Mouse (Mus musculus): ENCODE measurements around the gene Lrmda. TPM values are rescaled to one million over a fixed set of nuclear protein-coding genes. Genes with fewer than 3 reads are reported as not detected.

The Lrmda gene
- polyA plus RNA-seq, 1 experiment: not detected

DNA sequence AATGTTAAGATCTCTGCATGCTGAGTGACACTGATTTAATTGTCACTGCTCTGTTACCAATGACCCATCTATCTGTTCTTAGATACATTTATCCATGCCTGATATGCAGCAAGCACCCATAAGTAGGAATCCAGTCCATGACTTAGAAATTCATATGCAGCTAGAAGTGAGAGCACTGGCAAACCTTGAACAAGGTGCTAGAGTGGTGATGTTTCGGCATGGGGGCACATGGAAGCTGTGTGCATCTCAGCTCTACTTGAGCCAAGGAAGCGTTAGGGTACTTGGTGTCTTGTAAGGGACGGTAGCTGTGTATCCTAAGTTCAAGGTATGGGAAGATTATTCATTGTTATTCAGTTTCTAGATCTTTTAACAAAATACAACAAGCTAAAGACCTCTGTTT is 896.0 kb downstream of the Lrmda start:
- H3K27ac ChIP-seq (ENCODE audit: insufficient read depth, low read depth, low read length): no peak overlapping the region
- H3K27me3 ChIP-seq (ENCODE audit: control insufficient read depth, insufficient read depth, low read length): no peaks in the 10 kb centered on the region
- no peak overlapping the region for H3K4me3 ChIP-seq (ENCODE audit: low read depth, low read length)
- no peaks in the 10 kb centered on the region for H3K36me3 ChIP-seq (ENCODE audit: control insufficient read depth, insufficient read depth, low read length)
- TF ChIP-seq POLR2A (IDR thresholded peaks at IDR 0.05; ENCODE audit: low read depth, low read length): no peak
- TF ChIP-seq CTCF (IDR thresholded peaks at IDR 0.05; ENCODE audit: extremely low read depth, insufficient read length, insufficient replicate concordance, low read depth, low read length): no peak
- WGBS: 95% methylated on average over 3 of the region's 3 CpGs
- no peaks in the 10 kb centered on the region for H3K4me1 ChIP-seq (ENCODE audit: control insufficient read depth, insufficient read depth, insufficient read length, low read length)

DNA sequence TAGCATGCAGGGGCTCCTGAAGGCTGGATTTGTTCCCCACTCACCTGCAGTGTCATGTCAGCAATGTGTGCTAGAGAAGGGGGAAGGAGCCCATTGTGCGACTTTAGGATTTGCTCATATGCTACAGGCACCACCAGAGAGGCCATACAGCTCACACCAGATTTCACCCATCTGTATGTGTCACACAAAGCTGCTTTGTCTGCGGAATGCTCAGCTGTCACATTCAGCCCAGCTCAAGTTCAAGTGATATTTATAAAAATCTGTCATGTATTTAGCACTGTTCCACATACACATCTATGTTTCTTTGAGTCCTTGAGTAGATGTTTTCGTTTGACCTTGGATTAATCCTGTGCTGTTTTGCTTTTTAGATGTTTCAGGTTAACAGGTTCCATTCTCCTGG is 899.0 kb downstream of the Lrmda start:
- H3K4me3 ChIP-seq (ENCODE audit: low read depth, low read length): no peak overlapping the region
- TF ChIP-seq CTCF (IDR thresholded peaks at IDR 0.05; ENCODE audit: extremely low read depth, insufficient read length, insufficient replicate concordance, low read depth, low read length) (no peak), POLR2A (IDR thresholded peaks at IDR 0.05; ENCODE audit: low read depth, low read length) (no peak)
- H3K4me1 ChIP-seq (ENCODE audit: control insufficient read depth, insufficient read depth, insufficient read length, low read length): no peaks in the 10 kb centered on the region
- H3K36me3 ChIP-seq (ENCODE audit: control insufficient read depth, insufficient read depth, low read length): no peaks in the 10 kb centered on the region
- H3K27me3 ChIP-seq (ENCODE audit: control insufficient read depth, insufficient read depth, low read length): no peaks in the 10 kb centered on the region
- WGBS: 83% methylated on average over 3 of the region's 3 CpGs
- H3K27ac ChIP-seq (ENCODE audit: insufficient read depth, low read depth, low read length): no peak overlapping the region

DNA sequence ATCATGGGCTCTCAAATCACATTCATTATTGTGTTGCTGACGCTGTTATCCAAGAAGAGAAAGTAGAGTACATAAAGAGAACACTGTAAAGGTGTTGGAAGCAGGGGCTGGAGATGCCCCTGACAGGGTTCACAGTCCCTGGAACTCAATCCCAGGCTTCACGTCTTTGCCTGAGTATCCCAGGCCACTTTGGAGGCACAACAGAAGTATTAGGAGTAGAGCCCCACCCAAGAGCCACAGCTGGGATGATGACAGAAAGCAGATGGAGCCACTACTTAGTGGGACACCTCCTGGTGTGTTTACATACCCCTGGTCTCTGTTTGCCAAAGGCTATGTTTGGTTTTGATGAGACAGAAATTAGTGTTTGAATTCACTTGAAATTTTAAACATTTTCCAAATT is 899.4 kb downstream of the Lrmda start:
- Histone ChIP-seq H3K36me3 (ENCODE audit: control insufficient read depth, insufficient read depth, low read length) (no peaks in the 10 kb centered on the region), H3K27me3 (ENCODE audit: control insufficient read depth, insufficient read depth, low read length) (no peaks in the 10 kb centered on the region), H3K4me1 (ENCODE audit: control insufficient read depth, insufficient read depth, insufficient read length, low read length) (no peaks in the 10 kb centered on the region), H3K27ac (ENCODE audit: insufficient read depth, low read depth, low read length) (no peak overlapping the region), H3K4me3 (ENCODE audit: low read depth, low read length) (no peak overlapping the region)
- 63% methylated on average over 2 of the region's 2 CpGs for WGBS
- no peak for TF ChIP-seq CTCF (IDR thresholded peaks at IDR 0.05; ENCODE audit: extremely low read depth, insufficient read length, insufficient replicate concordance, low read depth, low read length)
- TF ChIP-seq POLR2A (IDR thresholded peaks at IDR 0.05; ENCODE audit: low read depth, low read length): no peak

DNA sequence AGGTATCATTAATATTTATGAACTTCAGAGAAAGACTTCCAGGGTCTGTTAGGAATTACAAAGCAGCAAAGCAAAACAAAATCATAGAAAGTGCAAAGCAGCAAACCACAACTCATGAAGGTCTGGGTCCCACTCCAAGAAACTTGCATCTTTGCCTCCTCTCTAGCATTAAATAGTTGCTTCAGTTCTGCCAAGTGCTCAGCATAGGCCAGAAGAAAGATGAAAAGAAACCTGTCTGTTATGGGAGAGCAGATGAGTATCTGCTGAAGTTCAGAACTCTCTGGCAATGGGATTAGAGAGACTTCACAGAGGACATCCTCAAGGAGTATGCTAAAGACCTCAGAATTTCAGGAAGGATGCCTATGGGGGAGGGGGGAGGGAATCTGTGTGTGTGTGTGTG is 901.6 kb downstream of the Lrmda start:
- Histone ChIP-seq H3K36me3 (ENCODE audit: control insufficient read depth, insufficient read depth, low read length) (no peaks in the 10 kb centered on the region), H3K27ac (ENCODE audit: insufficient read depth, low read depth, low read length) (no peak overlapping the region), H3K4me1 (ENCODE audit: control insufficient read depth, insufficient read depth, insufficient read length, low read length) (no peaks in the 10 kb centered on the region), H3K4me3 (ENCODE audit: low read depth, low read length) (no peak overlapping the region), H3K27me3 (ENCODE audit: control insufficient read depth, insufficient read depth, low read length) (no peaks in the 10 kb centered on the region)
- TF ChIP-seq POLR2A (IDR thresholded peaks at IDR 0.05; ENCODE audit: low read depth, low read length): no peak

DNA sequence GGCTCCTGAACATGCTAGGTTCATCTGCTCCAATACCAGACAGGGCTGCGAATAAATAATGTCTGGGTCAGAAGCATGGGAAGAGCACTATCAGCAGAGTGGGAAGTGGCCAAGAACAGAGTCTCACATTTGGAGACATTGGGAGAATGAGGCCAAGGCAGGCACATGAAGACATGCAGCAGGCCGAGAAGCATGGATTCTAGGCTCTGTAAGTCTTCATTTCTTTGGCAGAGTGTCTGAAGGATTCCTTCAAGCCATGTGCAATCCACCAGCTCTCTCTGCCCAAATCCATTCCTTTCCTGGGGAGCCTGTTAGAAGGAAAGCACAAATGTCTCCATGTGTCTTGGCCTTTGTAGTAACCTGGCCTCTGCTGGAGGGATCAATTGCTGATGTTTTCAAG is 902.3 kb downstream of the Lrmda start:
- Histone ChIP-seq H3K4me1 (ENCODE audit: control insufficient read depth, insufficient read depth, insufficient read length, low read length) (no peaks in the 10 kb centered on the region), H3K27ac (ENCODE audit: insufficient read depth, low read depth, low read length) (no peak overlapping the region), H3K4me3 (ENCODE audit: low read depth, low read length) (no peak overlapping the region), H3K27me3 (ENCODE audit: control insufficient read depth, insufficient read depth, low read length) (no peaks in the 10 kb centered on the region), H3K36me3 (ENCODE audit: control insufficient read depth, insufficient read depth, low read length) (no peaks in the 10 kb centered on the region)
- no peak for TF ChIP-seq CTCF (IDR thresholded peaks at IDR 0.05; ENCODE audit: extremely low read depth, insufficient read length, insufficient replicate concordance, low read depth, low read length)
- no peak for TF ChIP-seq POLR2A (IDR thresholded peaks at IDR 0.05; ENCODE audit: low read depth, low read length)
- 81% methylated on average over 2 of the region's 2 CpGs for WGBS

DNA sequence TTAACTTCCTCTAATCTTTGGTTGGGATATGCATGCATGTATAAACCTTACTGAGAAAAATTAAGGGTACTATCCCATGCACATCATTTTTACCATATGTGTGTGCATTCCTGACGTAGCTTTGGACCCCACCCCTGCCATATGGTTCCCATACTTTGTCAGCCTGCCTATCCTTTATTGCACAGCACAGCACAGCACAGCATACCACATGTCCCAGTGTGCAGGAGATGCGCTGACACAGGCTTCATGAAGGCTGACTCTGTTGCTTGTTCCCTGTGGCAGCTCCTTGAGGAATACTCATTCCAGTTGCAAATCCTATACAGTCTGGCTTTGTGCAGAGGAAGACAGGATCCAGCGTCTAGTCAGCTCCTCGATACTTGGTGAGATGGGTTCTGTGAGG is 903.1 kb downstream of the Lrmda start:
- H3K27me3 ChIP-seq (ENCODE audit: control insufficient read depth, insufficient read depth, low read length): no peaks in the 10 kb centered on the region
- 91% methylated on average over 4 of the region's 4 CpGs for WGBS
- H3K27ac ChIP-seq (ENCODE audit: insufficient read depth, low read depth, low read length): no peak overlapping the region
- H3K4me3 ChIP-seq (ENCODE audit: low read depth, low read length): no peak overlapping the region
- no peaks in the 10 kb centered on the region for H3K4me1 ChIP-seq (ENCODE audit: control insufficient read depth, insufficient read depth, insufficient read length, low read length)
- TF ChIP-seq CTCF (IDR thresholded peaks at IDR 0.05; ENCODE audit: extremely low read depth, insufficient read length, insufficient replicate concordance, low read depth, low read length): no peak
- no peak for TF ChIP-seq POLR2A (IDR thresholded peaks at IDR 0.05; ENCODE audit: low read depth, low read length)
- no peaks in the 10 kb centered on the region for H3K36me3 ChIP-seq (ENCODE audit: control insufficient read depth, insufficient read depth, low read length)

DNA sequence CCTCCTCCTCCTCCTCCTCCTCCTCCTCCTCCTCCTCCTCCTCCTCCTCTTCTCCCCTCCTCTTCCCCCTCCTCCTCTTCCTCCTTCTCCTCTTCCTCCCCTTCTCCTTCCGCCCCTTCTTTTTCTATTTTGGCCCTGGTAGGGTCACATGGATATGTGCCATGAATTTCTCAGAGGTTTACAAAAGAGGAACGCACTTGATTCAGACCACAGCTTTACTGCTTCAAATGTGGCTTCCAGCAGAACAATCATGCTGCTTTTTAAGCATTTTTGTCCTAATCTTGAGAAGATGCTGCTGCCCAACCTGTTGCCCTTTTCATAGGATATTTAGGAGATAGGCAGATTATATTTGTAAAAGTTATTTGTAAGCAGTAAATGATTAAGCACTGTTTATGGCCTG is 903.7 kb downstream of the Lrmda start:
- no peaks in the 10 kb centered on the region for H3K36me3 ChIP-seq (ENCODE audit: control insufficient read depth, insufficient read depth, low read length)
- no peak overlapping the region for H3K4me3 ChIP-seq (ENCODE audit: low read depth, low read length)
- no peaks in the 10 kb centered on the region for H3K4me1 ChIP-seq (ENCODE audit: control insufficient read depth, insufficient read depth, insufficient read length, low read length)
- WGBS: 57% methylated on average over 2 of the region's 2 CpGs
- no peaks in the 10 kb centered on the region for H3K27me3 ChIP-seq (ENCODE audit: control insufficient read depth, insufficient read depth, low read length)
- no peak overlapping the region for H3K27ac ChIP-seq (ENCODE audit: insufficient read depth, low read depth, low read length)
- no peak for TF ChIP-seq CTCF (IDR thresholded peaks at IDR 0.05; ENCODE audit: extremely low read depth, insufficient read length, insufficient replicate concordance, low read depth, low read length)
- no peak for TF ChIP-seq POLR2A (IDR thresholded peaks at IDR 0.05; ENCODE audit: low read depth, low read length)

DNA sequence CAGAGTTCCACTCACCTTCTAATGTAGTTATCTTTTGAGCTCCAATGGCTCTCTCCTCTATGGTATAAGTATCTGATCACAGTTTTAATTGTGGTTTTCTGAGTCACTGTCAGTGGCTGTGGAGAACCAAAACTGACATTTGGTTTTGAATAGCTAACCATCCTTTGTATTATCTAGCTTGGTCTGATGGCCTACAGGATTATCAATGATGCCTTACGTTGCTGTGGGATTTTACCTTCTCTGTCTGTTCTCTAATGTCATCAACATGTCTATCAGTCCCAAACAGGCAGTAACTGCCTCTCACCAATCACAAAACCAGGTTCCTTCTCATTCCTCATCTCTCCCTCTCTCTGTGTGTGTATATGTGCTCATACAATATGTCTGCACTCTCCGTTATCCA is 908.8 kb downstream of the Lrmda start:
- Histone ChIP-seq H3K36me3 (ENCODE audit: control insufficient read depth, insufficient read depth, low read length) (no peaks in the 10 kb centered on the region), H3K27me3 (ENCODE audit: control insufficient read depth, insufficient read depth, low read length) (no peaks in the 10 kb centered on the region), H3K27ac (ENCODE audit: insufficient read depth, low read depth, low read length) (no peak overlapping the region), H3K4me3 (ENCODE audit: low read depth, low read length) (no peak overlapping the region), H3K4me1 (ENCODE audit: control insufficient read depth, insufficient read depth, insufficient read length, low read length) (no peaks in the 10 kb centered on the region)
- no peak for TF ChIP-seq POLR2A (IDR thresholded peaks at IDR 0.05; ENCODE audit: low read depth, low read length)
- TF ChIP-seq CTCF (IDR thresholded peaks at IDR 0.05; ENCODE audit: extremely low read depth, insufficient read length, insufficient replicate concordance, low read depth, low read length): no peak
- 94% methylated on average over 2 of the region's 2 CpGs for WGBS
